Mouse (Mus musculus) kidney, embryonic 14.5 days (tissue): ENCODE results near the gene Ank3. TPM values are rescaled to one million over a fixed set of nuclear protein-coding genes. Genes with fewer than 3 reads are reported as not detected.

ENCODE experiments used
- ATAC-seq: fragments of 200-750 bp; cut with Nextera tagmentation; 2 replicates; pipeline ENCODE4 v1.8.0; 2017; ENCODE audit warnings: moderate number of reproducible peaks, mild to moderate bottlenecking, moderate TSS enrichment, moderate library complexity; ENCODE audit not compliant: low FRiP score, low TSS enrichment
- H3K27ac ChIP-seq: fragments of 300-500 bp; sonication (generic); 2 replicates; pipeline ENCODE4 v1.5.1; 2014; ENCODE audit warnings: low read depth, mild to moderate bottlenecking, low read length, moderate library complexity, mixed read lengths
- H3K27me3 ChIP-seq: fragments of 300-500 bp; sonication (generic); 2 replicates; pipeline ENCODE4 v1.6.1; 2014; ENCODE audit warnings: mild to moderate bottlenecking, low read length; ENCODE audit not compliant: control insufficient read depth, insufficient read depth
- H3K36me3 ChIP-seq: fragments of 300-500 bp; sonication (generic); 2 replicates; pipeline ENCODE4 v1.6.1; 2014; ENCODE audit warnings: low read length, mixed read lengths; ENCODE audit not compliant: control insufficient read depth, insufficient read depth
- H3K4me1 ChIP-seq: fragments of 300-500 bp; sonication (generic); 2 replicates; pipeline ENCODE4 v1.6.1; 2014; ENCODE audit warnings: low read length, mixed read lengths; ENCODE audit not compliant: control insufficient read depth, insufficient read depth
- H3K4me2 ChIP-seq: fragments of 300-500 bp; sonication (generic); replicated peaks from 2 replicates; pipeline ENCODE4 v1.6.1; 2014; ENCODE audit warnings: low read depth, mild to moderate bottlenecking, low read length
- H3K4me3 ChIP-seq: fragments of 300-500 bp; sonication (generic); 2 replicates; pipeline ENCODE4 v1.5.1; 2014; ENCODE audit warnings: mild to moderate bottlenecking, low read length
- H3K9ac ChIP-seq: fragments of 300-500 bp; sonication (generic); 2 replicates; pipeline ENCODE4 v1.6.1; 2014; ENCODE audit warnings: low read depth, mild to moderate bottlenecking, low read length, moderate library complexity
- H3K9me3 ChIP-seq: fragments of 300-500 bp; sonication (generic); 2 replicates; pipeline ENCODE4 v1.6.1; 2016; ENCODE audit warnings: low read length; ENCODE audit not compliant: control insufficient read depth
- WGBS: fragments of 180-500 bp; shearing (Covaris S2); extraction: QIAGEN DNeasy Blood & Tissue Kit; methylation state at CpG from one replicate; pipeline ENCODE4 v1.1.7; 2014; 5-methylcytosine and 5-hydroxymethylcytosine counted together
- polyA plus RNA-seq: library from polyadenylated mRNA; unstranded; fragments of >200 nt; fragmentation: Nextera tagmentation; extraction: Ambion mirVana; gene quantifications from 2 replicates; pipeline ENCODE4 v1.2.1, GENCODE M21; 2014

Gene Ank3
- polyA plus RNA-seq, 1 experiment from 2014 or later: 48.9 TPM

DNA sequence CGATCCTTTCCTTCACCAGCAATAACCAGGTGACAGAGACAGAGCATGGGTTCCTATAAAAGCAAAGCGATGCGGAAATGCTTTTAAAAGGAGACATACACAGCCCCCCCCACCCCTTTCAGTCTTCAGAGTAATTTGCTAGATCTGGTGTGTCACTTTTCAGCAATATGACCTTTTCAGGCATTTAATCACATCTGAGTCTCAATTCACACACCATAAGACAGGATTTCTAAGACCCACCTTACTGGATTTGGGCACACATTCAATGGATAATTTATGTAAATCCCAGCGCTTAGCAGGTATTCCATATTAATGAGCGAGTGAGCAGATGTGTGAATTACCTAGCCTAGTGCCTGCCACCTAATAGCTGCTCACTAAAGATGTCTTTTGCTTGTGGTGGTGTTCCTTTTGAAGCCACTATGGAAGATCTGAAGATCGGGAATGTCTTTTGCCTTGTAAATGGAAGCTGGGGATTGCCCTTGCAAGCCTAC lies 292.4 kb downstream of the Ank3 start:
- WGBS: 20% methylated on average over 6 of the region's 6 CpGs
- Histone ChIP-seq H3K36me3 (no peaks in the 10 kb centered on the region), H3K4me2 (peak overlapping the region; percentile 34), H3K9ac (no peak overlapping the region), H3K9me3 (no peaks in the 10 kb centered on the region), H3K27me3 (no peaks in the 10 kb centered on the region), H3K4me3 (no peak overlapping the region), H3K4me1 (peaks cover 8% of the 10 kb centered on the region; the same call in 1 of the 2 replicates), H3K27ac (no peak overlapping the region)
- ATAC-seq: no peak

DNA sequence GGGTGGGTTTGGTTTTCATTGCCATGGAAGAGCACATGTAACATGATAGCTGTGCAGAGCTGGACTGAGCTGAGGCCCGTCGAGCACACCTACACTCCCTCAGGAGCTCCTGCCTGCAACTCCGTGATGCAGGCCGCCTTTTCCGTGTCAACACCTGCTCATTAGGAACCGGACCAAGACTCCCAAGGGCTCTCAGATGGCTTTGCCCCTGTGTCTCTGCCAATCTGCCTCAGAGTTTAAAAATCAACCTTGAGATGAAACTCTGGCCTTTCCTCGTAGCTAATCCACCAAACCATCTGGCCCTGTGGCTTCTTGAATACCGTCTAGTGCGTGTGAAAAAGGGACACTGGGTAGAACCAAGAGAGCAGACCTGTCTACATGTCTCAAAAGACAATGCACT lies 297.4 kb downstream of the Ank3 start:
- 56% methylated on average over 9 of the region's 9 CpGs for WGBS
- ATAC-seq: no peak
- no peak overlapping the region for H3K4me3 ChIP-seq
- H3K27ac ChIP-seq: no peak overlapping the region
- H3K36me3 ChIP-seq: no peaks in the 10 kb centered on the region
- no peak overlapping the region for H3K9ac ChIP-seq
- no peaks in the 10 kb centered on the region for H3K27me3 ChIP-seq
- H3K9me3 ChIP-seq: no peaks in the 10 kb centered on the region
- no peak overlapping the region for H3K4me2 ChIP-seq
- no peaks in the 10 kb centered on the region for H3K4me1 ChIP-seq

DNA sequence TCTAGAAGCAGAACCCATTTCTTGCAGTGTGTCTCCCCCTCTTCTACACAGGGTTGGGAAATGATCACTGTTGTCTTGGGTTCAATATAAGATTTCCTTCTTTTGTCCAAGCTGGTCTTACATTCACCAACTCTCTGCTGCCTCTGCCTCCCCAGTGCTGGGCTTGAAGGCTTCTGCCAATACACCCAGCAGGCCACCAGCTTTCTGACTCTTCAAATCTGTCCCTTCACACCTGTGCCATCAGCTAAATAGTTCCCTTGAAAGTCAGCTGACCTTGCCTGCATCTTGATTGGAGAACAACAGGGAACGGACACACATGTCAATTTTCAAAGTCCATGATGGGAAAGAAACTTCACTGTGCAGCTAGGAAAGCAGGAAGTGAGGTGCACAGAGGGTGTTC lies 300.1 kb downstream of the Ank3 start:
- Histone ChIP-seq H3K36me3 (no peaks in the 10 kb centered on the region), H3K9me3 (no peaks in the 10 kb centered on the region), H3K4me2 (no peak overlapping the region), H3K27me3 (no peaks in the 10 kb centered on the region), H3K27ac (no peak overlapping the region), H3K4me1 (no peaks in the 10 kb centered on the region), H3K4me3 (no peak overlapping the region), H3K9ac (no peak overlapping the region)
- WGBS: 83% methylated on average over 1 of the region's 1 CpGs
- ATAC-seq: no peak

DNA sequence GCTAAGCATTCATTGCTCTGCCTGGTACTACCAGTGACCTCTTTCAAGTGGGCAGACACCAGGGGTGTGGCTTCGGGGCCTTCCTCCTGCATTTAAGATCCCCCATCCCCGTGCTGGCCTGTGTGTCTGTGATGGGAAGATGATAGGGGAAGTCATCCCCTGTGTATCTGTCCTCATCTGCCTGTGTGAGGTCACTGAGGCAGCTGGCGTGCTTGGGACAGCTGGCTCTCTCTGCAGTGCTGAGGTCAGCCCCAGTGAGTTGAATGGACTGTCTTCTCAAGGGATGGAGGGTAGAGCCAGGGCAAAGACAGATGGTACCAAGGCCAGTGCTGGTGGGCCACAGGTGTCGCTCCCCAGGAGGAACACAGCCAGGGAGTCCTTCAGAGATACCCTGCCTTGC lies 302.7 kb downstream of the Ank3 start:
- Histone ChIP-seq H3K9ac (no peak overlapping the region), H3K4me1 (peaks cover 5% of the 10 kb centered on the region), H3K4me2 (no peak overlapping the region), H3K9me3 (no peaks in the 10 kb centered on the region), H3K4me3 (no peak overlapping the region), H3K27ac (no peak overlapping the region), H3K27me3 (no peaks in the 10 kb centered on the region), H3K36me3 (no peaks in the 10 kb centered on the region)
- no peak for ATAC-seq
- 49% methylated on average over 4 of the region's 4 CpGs for WGBS

DNA sequence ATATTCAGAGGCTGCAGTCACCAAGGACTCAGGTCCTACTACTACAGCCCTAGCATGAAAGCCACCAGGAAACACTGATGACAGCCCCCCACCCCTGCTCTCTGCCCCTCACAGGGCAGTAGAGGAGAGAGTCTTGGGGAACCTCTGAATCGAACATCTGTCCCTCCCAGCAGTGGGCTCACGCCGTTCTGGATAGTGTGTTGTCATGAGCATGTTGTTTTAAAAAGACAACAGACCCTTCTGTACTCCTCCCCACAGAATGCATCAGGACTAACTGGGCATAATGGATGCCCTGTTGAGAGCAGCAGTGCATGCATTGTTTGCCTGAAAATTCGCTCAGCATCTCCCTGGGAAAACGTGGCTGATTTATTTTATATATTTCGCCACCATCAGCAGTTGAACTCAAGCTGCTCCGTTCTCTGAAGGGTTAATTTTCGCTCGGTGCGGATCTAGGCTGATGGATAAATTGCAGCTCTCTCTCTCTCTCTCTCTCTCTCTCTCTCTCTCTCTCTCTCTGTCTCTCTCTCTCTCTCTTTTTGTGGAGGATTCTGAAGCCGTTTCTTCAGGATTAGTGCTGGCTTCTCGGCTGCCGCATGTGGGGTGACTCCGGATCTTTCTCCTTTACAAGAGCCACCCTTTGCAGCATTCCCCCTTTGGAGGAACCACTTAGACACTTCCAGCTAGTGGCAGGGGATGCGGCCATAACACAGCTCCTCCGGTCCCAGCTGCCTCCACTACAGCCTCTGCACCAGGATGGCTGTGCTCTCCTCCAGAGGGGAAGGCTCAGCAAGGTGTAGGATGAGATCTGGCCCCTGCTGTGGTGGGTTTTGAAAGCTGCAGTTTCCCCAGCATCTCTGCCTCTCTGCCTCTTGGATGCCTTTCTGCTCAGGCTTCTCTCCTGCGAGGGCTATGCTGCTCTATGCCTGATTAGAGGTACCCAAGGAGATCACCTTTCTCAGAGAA lies 307.5 kb downstream of the Ank3 start:
- H3K27me3 ChIP-seq: no peaks in the 10 kb centered on the region
- H3K4me2 ChIP-seq: peak overlapping the region; percentile 41
- no peaks in the 10 kb centered on the region for H3K9me3 ChIP-seq
- peak overlapping the region; percentile 31; the same call in 1 of the 2 replicates for H3K9ac ChIP-seq
- peaks cover 13% of the 10 kb centered on the region for H3K4me1 ChIP-seq
- WGBS: 6% methylated on average over 17 of the region's 17 CpGs
- H3K4me3 ChIP-seq: peak overlapping the region; percentile 14; the same call in 1 of the 2 replicates
- no peaks in the 10 kb centered on the region for H3K36me3 ChIP-seq
- H3K27ac ChIP-seq: no peak overlapping the region
- peak; percentile 39 for ATAC-seq

DNA sequence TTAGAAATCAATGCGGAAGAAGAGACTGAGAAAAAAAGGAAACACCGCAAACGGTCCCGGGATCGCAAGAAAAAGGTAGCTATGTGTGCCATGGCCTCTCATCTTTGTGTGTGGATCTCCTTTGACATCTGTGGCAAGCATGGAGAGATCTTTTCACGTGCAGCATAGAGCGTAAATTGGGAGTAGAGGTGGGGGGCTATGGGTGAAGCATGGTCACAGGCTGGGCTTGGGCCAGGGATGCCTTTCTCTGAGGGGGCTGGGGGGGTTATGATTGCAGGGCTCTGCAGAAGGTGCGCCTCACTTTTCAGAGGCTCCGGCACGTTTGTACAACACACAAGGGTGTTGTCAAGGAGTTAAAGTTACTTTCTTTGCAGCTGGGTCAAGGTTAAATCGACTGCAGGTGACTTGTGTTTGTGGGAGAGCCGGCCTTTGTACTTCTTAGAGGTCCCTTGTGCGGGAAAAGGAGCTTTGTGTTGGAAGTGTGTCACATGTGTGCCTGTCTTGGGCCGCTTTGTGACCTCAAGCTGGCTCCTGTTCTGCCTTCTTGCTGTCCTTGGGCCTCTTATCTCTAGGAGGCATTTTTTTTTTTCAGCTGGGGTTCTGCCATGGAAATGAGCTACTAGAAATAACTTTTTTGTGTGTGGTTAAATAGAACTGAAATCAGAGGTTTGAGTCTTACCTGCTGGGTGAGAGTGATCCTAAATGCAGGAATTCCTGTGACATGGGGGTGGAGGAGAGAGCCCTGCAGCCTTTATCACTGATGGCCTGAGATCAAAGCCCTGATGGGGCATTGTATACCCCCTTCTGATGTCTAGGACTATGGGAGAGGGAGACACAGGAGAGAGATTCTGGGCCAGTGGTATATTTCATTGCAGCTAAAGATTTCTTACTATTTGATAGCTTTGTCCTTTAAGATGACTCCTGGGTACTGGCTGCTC lies 308.5 kb downstream of the Ank3 start:
- Histone ChIP-seq H3K9me3 (no peaks in the 10 kb centered on the region), H3K4me2 (peak overlapping the region; percentile 41), H3K36me3 (no peaks in the 10 kb centered on the region), H3K27ac (no peak overlapping the region), H3K27me3 (no peaks in the 10 kb centered on the region), H3K4me1 (peaks cover 13% of the 10 kb centered on the region), H3K4me3 (no peak overlapping the region; the same call in 1 of the 2 replicates), H3K9ac (peak overlapping the region; percentile 31; the same call in 1 of the 2 replicates)
- WGBS: 27% methylated on average over 14 of the region's 14 CpGs
- ATAC-seq: no peak

DNA sequence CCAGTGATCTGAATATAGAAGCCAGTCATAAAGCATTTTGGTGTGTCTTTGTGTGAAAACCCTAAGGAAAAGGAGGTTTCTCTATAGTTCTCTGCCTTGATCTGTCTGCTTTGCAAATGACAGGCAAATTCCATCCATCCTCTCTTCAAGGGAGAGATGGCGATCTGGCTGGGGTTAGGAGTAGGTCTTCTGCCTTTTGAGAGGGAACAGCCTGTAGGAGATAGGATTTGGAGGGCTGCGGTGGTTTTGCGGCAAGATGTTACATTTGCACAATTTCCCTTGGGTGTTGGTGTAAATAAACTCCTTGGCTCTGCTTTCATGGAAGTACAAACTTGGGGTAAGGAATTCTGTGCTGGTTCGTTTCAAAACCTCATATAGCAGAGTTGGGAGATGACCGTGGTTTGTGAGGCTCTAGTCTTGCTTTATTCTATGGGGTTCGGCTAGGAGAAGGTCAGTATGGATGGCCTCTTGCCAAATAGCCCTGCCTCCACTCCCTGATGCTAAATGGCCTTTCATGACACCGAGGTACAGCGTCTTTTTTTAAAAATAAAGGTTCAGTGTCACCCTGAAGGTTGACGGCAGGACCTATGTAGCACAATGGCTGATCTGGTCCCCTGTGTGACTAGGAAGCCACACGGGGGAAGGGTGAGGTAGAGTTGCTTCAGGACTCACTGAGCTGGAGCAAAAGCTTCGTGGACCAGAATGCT lies 309.4 kb downstream of the Ank3 start:
- H3K9ac ChIP-seq: no peak overlapping the region
- no peak overlapping the region for H3K27ac ChIP-seq
- ATAC-seq: no peak
- no peak overlapping the region for H3K4me2 ChIP-seq
- no peaks in the 10 kb centered on the region for H3K36me3 ChIP-seq
- H3K9me3 ChIP-seq: no peaks in the 10 kb centered on the region
- H3K4me3 ChIP-seq: no peak overlapping the region
- WGBS: 79% methylated on average over 11 of the region's 11 CpGs
- no peaks in the 10 kb centered on the region for H3K27me3 ChIP-seq
- peaks cover 13% of the 10 kb centered on the region for H3K4me1 ChIP-seq

DNA sequence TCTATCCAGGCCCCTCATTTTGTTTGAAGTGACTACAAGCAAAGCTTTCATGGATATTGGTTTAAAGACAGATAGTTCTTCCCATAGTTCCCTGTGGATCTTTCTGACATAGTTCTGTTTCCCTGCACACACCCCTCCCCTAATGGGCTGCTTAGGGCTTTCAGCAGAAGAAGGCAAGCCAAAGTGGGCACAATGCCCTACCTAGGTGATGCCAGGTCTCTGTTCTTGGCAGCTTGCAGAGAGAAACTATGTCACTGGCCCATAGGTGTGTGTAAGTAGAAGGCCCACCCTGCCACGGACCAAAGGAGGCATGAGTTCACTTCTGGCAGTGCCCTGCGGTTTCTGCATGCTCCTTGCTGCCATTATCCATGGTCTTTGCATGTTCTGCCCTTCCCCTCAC lies 311.1 kb downstream of the Ank3 start:
- WGBS: 92% methylated on average over 2 of the region's 2 CpGs
- Histone ChIP-seq H3K27me3 (no peaks in the 10 kb centered on the region), H3K4me3 (no peak overlapping the region), H3K9ac (no peak overlapping the region), H3K4me1 (peaks cover 13% of the 10 kb centered on the region), H3K4me2 (no peak overlapping the region), H3K27ac (no peak overlapping the region), H3K9me3 (no peaks in the 10 kb centered on the region), H3K36me3 (no peaks in the 10 kb centered on the region)
- no peak for ATAC-seq
